Comparison of ENCODE assay signal across 8 mouse cellular contexts in the genomic region with DNA sequence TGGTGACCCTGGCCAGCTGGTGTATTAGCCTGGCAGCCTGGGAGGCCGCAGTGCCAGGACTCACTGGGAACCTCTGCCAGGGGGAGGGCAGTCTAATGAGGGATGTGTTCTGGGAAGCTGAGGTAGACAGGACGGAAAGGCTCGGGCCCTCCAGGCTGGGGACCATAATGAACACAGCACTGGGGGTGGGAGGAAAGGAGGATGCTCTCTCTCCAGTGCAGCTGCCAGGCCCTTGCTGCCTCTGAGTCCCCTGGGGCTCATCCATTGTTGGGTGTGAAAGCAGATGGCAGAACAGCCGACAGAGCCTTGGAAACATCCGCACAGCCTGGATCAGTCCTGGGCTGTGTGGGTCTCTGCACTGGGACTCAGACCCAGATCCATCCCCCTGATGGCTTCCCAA. TPM values are rescaled to one million over a fixed set of nuclear protein-coding genes. Genes with fewer than 3 reads are reported as not detected.
DNase-seq lines count a peak whose midpoint lies in the region; ATAC-seq and TF ChIP-seq lines count a peak whose summit lies in the region.

No protein-coding gene starts in this region.

- H3K4me1 ChIP-seq in forebrain, embryonic 11.5 days (replicated peaks; ENCODE audit: control insufficient read depth, insufficient read depth, low read length): peaks cover 10% of the 10 kb centered on the region; the same call in 1 of the 2 replicates
- H3K4me1 ChIP-seq in forebrain, embryonic 15.5 days: peaks cover 34% of the 10 kb centered on the region
- H3K4me1 ChIP-seq in embryonic facial prominence, embryonic 14.5 days (ENCODE audit: control insufficient read depth, insufficient read depth, low read length): peaks cover 18% of the 10 kb centered on the region
- peaks cover 19% of the 10 kb centered on the region for H3K4me1 ChIP-seq in hindbrain, postnatal 0 days (ENCODE audit: insufficient read depth, low read length)
- peaks cover 47% of the 10 kb centered on the region for H3K4me1 ChIP-seq in neural tube, embryonic 13.5 days (replicated peaks)

- H3ac ChIP-seq in C2C12 (ENCODE audit: control insufficient read depth, insufficient read length, low read depth): no peak overlapping the region

- 34% methylated on average over 5 of the region's 5 CpGs for WGBS in forebrain, embryonic 11.5 days
- WGBS in forebrain, embryonic 15.5 days: 15% methylated on average over 5 of the region's 5 CpGs
- 55% methylated on average over 3 of the region's 5 CpGs for WGBS in embryonic facial prominence, embryonic 14.5 days
- WGBS in hindbrain, postnatal 0 days: 31% methylated on average over 5 of the region's 5 CpGs
- WGBS in neural tube, embryonic 13.5 days: 18% methylated on average over 5 of the region's 5 CpGs

- peaks cover 1% of the 10 kb centered on the region for H3K79me3 ChIP-seq in C2C12 (ENCODE audit: low read depth)

- no peak for DNase-seq in forebrain, embryonic 11.5 days (ENCODE audit: low spot score)
- DNase-seq in embryonic facial prominence, embryonic 14.5 days (ENCODE audit: low spot score): peak; percentile 63
- peak; percentile 71 for DNase-seq in hindbrain, postnatal 0 days (ENCODE audit: low spot score)
- DNase-seq in testis, postnatal 14 days (ENCODE audit: low spot score): no peak
- no peak for DNase-seq in thymus, postnatal 25 days

- ATAC-seq in forebrain, embryonic 11.5 days (replicated peaks; ENCODE audit: low FRiP score): no peak
- no peak for ATAC-seq in forebrain, embryonic 15.5 days (replicated peaks)
- peak; percentile 34 for ATAC-seq in embryonic facial prominence, embryonic 14.5 days (ENCODE audit: low read depth)
- ATAC-seq in hindbrain, postnatal 0 days: peak; percentile 21; the same call in 1 of the 2 replicates
- peak; percentile 47 for ATAC-seq in neural tube, embryonic 13.5 days (ENCODE audit: low read depth)

- H3K9ac ChIP-seq in forebrain, embryonic 11.5 days (ENCODE audit: low read length): no peak overlapping the region
- H3K9ac ChIP-seq in forebrain, embryonic 15.5 days (replicated peaks): no peak overlapping the region
- no peak overlapping the region for H3K9ac ChIP-seq in embryonic facial prominence, embryonic 14.5 days (ENCODE audit: low read depth, low read length)
- H3K9ac ChIP-seq in hindbrain, postnatal 0 days (replicated peaks; ENCODE audit: low read length): no peak overlapping the region
- H3K9ac ChIP-seq in neural tube, embryonic 13.5 days: 0 out of 2 replicates have a peak overlapping the region, but pooled peaks have one; percentile 5

- H3K4me2 ChIP-seq in forebrain, embryonic 11.5 days (ENCODE audit: low read depth, low read length, severe bottlenecking): no peak overlapping the region
- H3K4me2 ChIP-seq in forebrain, embryonic 15.5 days (replicated peaks): no peak overlapping the region
- H3K4me2 ChIP-seq in embryonic facial prominence, embryonic 14.5 days (ENCODE audit: low read depth, low read length): no peak overlapping the region
- H3K4me2 ChIP-seq in hindbrain, postnatal 0 days (ENCODE audit: low read depth, low read length): no peak overlapping the region
- no peak overlapping the region for H3K4me2 ChIP-seq in neural tube, embryonic 13.5 days

- no peak for TF ChIP-seq CTCF in C2C12 (IDR thresholded peaks at IDR 0.05; ENCODE audit: control insufficient read depth, insufficient read depth, insufficient read length)
- no peak for TF ChIP-seq CTCF in hindbrain, postnatal 0 days (IDR thresholded peaks at IDR 0.05; ENCODE audit: low read depth)

- peaks cover 20% of the 10 kb centered on the region for H3K79me2 ChIP-seq in C2C12 (ENCODE audit: control insufficient read depth, insufficient read depth)

- no peaks in the 10 kb centered on the region for H3K9me3 ChIP-seq in forebrain, embryonic 11.5 days (ENCODE audit: control insufficient read depth, low read length)
- no peaks in the 10 kb centered on the region for H3K9me3 ChIP-seq in forebrain, embryonic 15.5 days
- no peaks in the 10 kb centered on the region for H3K9me3 ChIP-seq in embryonic facial prominence, embryonic 14.5 days (ENCODE audit: control insufficient read depth, low read length)
- H3K9me3 ChIP-seq in hindbrain, postnatal 0 days (ENCODE audit: low read length): no peaks in the 10 kb centered on the region
- no peaks in the 10 kb centered on the region for H3K9me3 ChIP-seq in neural tube, embryonic 13.5 days

- H3K27me3 ChIP-seq in forebrain, embryonic 11.5 days (ENCODE audit: control insufficient read depth, insufficient read depth, low read length): 0 out of 2 replicates have a peak, but pooled peaks cover 4% of the 10 kb centered on the region
- no peaks in the 10 kb centered on the region for H3K27me3 ChIP-seq in forebrain, embryonic 15.5 days
- H3K27me3 ChIP-seq in C2C12 (ENCODE audit: control insufficient read depth, insufficient read depth, insufficient read length): no peaks in the 10 kb centered on the region
- no peaks in the 10 kb centered on the region for H3K27me3 ChIP-seq in embryonic facial prominence, embryonic 14.5 days (replicated peaks; ENCODE audit: control insufficient read depth, insufficient read depth, low read length)
- no peaks in the 10 kb centered on the region for H3K27me3 ChIP-seq in hindbrain, postnatal 0 days (ENCODE audit: insufficient read depth, low read length)
- no peaks in the 10 kb centered on the region for H3K27me3 ChIP-seq in neural tube, embryonic 13.5 days

- peak overlapping the region; percentile 50; the same call in 1 of the 2 replicates for H3K27ac ChIP-seq in forebrain, embryonic 11.5 days (ENCODE audit: low read depth, low read length)
- H3K27ac ChIP-seq in forebrain, embryonic 15.5 days (replicated peaks): no peak overlapping the region; the same call in 1 of the 2 replicates
- no peak overlapping the region for H3K27ac ChIP-seq in embryonic facial prominence, embryonic 14.5 days (replicated peaks; ENCODE audit: low read depth, low read length)
- H3K27ac ChIP-seq in hindbrain, postnatal 0 days: no peak overlapping the region; the same call in 1 of the 2 replicates
- peak overlapping the region; percentile 83 for H3K27ac ChIP-seq in neural tube, embryonic 13.5 days (replicated peaks)

- no peak overlapping the region for H3K4me3 ChIP-seq in forebrain, embryonic 11.5 days (ENCODE audit: low read depth, low read length)
- no peak overlapping the region for H3K4me3 ChIP-seq in forebrain, embryonic 15.5 days
- H3K4me3 ChIP-seq in C2C12 (ENCODE audit: insufficient read depth, poor library complexity, severe bottlenecking): no peak overlapping the region
- no peak overlapping the region for H3K4me3 ChIP-seq in embryonic facial prominence, embryonic 14.5 days (ENCODE audit: low read depth, low read length)
- no peak overlapping the region for H3K4me3 ChIP-seq in hindbrain, postnatal 0 days (ENCODE audit: low read length)
- no peak overlapping the region for H3K4me3 ChIP-seq in neural tube, embryonic 13.5 days

- no peaks in the 10 kb centered on the region for H3K36me3 ChIP-seq in forebrain, embryonic 11.5 days (ENCODE audit: control insufficient read depth, insufficient read depth, low read length)
- H3K36me3 ChIP-seq in forebrain, embryonic 15.5 days: no peaks in the 10 kb centered on the region
- no peaks in the 10 kb centered on the region for H3K36me3 ChIP-seq in C2C12 (ENCODE audit: control insufficient read depth, insufficient read depth)
- H3K36me3 ChIP-seq in embryonic facial prominence, embryonic 14.5 days (ENCODE audit: control insufficient read depth, insufficient read depth, low read length): no peaks in the 10 kb centered on the region
- H3K36me3 ChIP-seq in hindbrain, postnatal 0 days (ENCODE audit: insufficient read depth, low read length): no peaks in the 10 kb centered on the region
- H3K36me3 ChIP-seq in neural tube, embryonic 13.5 days: no peaks in the 10 kb centered on the region

TF ChIP-seq in C2C12, 6 proteins besides CTCF, POLR2A, EP300 and RAD21:
- TF ChIP-seq USF1 (IDR thresholded peaks at IDR 0.05; ENCODE audit: low read depth) (no peak), MAX (IDR thresholded peaks at IDR 0.05) (no peak), CEBPB (IDR thresholded peaks at IDR 0.05; ENCODE audit: low read depth) (no peak), MYOG (IDR thresholded peaks at IDR 0.05; ENCODE audit: control insufficient read depth, extremely low read depth, insufficient read length) (no peak), FOSL1 (IDR thresholded peaks at IDR 0.05; ENCODE audit: insufficient read depth, low read length, poor library complexity, severe bottlenecking) (no peak), MYOD1 (IDR thresholded peaks at IDR 0.05; ENCODE audit: control insufficient read depth, insufficient read length, low read depth) (peak; percentile 39)

RNA-seq across cellular contexts. Expression of a gene that starts 2.2 kb away (rescaled TPM):
- polyA plus RNA-seq in forebrain, embryonic 11.5 days (2014; fragmentation: Nextera tagmentation; extraction: Ambion mirVana): 17.4 and 19.1 TPM in 2 replicates
- polyA plus RNA-seq in forebrain, embryonic 15.5 days (2015; fragmentation: Nextera tagmentation; extraction: Ambion mirVana): 21.7 and 23.5 TPM in 2 replicates
- 18.1 TPM for polyA plus RNA-seq in C2C12 (2012; fragmentation: generic; extraction: Trizol)
- polyA plus RNA-seq in embryonic facial prominence, embryonic 14.5 days (2014; fragmentation: Nextera tagmentation; extraction: Ambion mirVana): 16.0 and 16.1 TPM in 2 replicates
- 46.3 and 52.1 TPM in 2 replicates for total RNA-seq in hindbrain, postnatal 0 days (2014; rRNA removed)
- polyA plus RNA-seq in hindbrain, postnatal 0 days (2015; fragmentation: Nextera tagmentation; extraction: Ambion mirVana): 23.4 and 23.6 TPM in 2 replicates
- 30.4 and 31.4 TPM in 2 replicates for polyA plus RNA-seq in neural tube, embryonic 13.5 days (2015; fragmentation: Nextera tagmentation; extraction: Ambion mirVana)

RNA-seq across cellular contexts. Expression of a gene that starts 26.1 kb away (rescaled TPM):
- polyA plus RNA-seq in forebrain, embryonic 11.5 days (2014; fragmentation: Nextera tagmentation; extraction: Ambion mirVana): 8.7 and 9.3 TPM in 2 replicates
- polyA plus RNA-seq in forebrain, embryonic 15.5 days (2015; fragmentation: Nextera tagmentation; extraction: Ambion mirVana): 12.9 and 13.1 TPM in 2 replicates
- 19.7 TPM for polyA plus RNA-seq in C2C12 (2012; fragmentation: generic; extraction: Trizol)
- 8.1 and 11.1 TPM in 2 replicates for polyA plus RNA-seq in embryonic facial prominence, embryonic 14.5 days (2014; fragmentation: Nextera tagmentation; extraction: Ambion mirVana)
- total RNA-seq in hindbrain, postnatal 0 days (2014; rRNA removed): 17.4 and 26.2 TPM in 2 replicates
- 12.8 and 13.6 TPM in 2 replicates for polyA plus RNA-seq in hindbrain, postnatal 0 days (2015; fragmentation: Nextera tagmentation; extraction: Ambion mirVana)
- polyA plus RNA-seq in neural tube, embryonic 13.5 days (2015; fragmentation: Nextera tagmentation; extraction: Ambion mirVana): 10.8 and 12.4 TPM in 2 replicates

Comparison
In these comparisons a context has a peak if more than half of its experiments do, and no peak if none do; other contexts are left out.
1. H3K27ac ChIP-seq: peak in forebrain, embryonic 11.5 days (single experiment) and neural tube, embryonic 13.5 days (single experiment); none in forebrain, embryonic 15.5 days (single experiment), embryonic facial prominence, embryonic 14.5 days (single experiment) and hindbrain, postnatal 0 days (single experiment).
2. ATAC-seq: peak in embryonic facial prominence, embryonic 14.5 days (single experiment), hindbrain, postnatal 0 days (single experiment) and neural tube, embryonic 13.5 days (single experiment); none in forebrain, embryonic 11.5 days (single experiment) and forebrain, embryonic 15.5 days (single experiment).
3. DNase-seq: peak in embryonic facial prominence, embryonic 14.5 days (single experiment) and hindbrain, postnatal 0 days (single experiment); none in forebrain, embryonic 11.5 days (single experiment), testis, postnatal 14 days (single experiment) and thymus, postnatal 25 days (single experiment).